Mouse (Mus musculus) WW6 (cell line): ENCODE results near the gene Rps12-ps3.

Experiments used
- DNase-seq: peaks from one replicate; pipeline ENCODE4 v3.0.0-alpha.2; 2013; ENCODE audit warnings: low read depth, low spot score

Gene Rps12-ps3

DNA sequence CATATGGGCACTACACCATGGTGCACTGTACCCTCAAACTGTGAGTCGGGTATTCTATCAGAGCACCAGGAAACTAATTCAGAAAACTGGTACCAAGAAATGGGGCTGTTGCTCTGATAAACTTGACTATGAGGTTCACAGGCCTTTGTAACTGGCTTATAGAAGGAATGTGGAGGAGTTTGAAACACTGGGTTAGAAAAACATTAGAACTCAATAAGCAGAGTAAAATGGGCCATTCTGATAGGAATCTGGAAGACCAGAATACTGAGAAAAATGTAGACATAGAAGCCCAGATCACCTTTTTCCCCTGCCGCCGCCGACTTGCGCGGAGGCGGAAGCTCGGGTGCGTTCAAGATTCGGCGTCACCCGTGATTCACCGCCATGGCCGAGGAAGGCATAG lies at the start of gene Rps12-ps3:
Gene Rps12-ps3, plus strand, starts transcription at position 301 of the 400 bp plus-strand sequence.
- DNase-seq = no peak

DNA sequence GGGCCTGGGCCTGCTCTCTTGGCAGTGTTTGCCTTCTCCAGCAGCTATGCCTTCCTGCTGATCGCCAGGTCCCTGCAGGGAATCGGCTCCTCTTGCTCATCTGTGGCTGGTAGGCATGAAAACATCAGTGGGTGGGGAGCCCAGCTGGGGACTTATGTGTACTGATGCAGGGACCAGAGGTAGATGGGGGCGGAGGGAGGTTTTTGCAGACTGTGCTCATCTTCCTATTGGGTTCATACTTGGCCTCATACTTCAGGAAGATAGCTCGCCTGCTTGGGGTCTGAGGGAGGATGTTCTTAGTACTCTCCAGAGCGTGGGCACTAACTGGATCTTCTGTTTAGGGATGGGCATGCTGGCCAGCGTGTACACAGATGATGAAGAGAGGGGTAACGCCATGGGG lies 48.9 kb upstream of the Rps12-ps3 start:
- no peak for DNase-seq

- DNase-seq = no peak
Observed at GRCm38 (mm10) chr19:59276354-59276753, 45.7 kb upstream of the Rps12-ps3 start.

- no peak for DNase-seq
Observed at GRCm38 (mm10) chr19:59280841-59281240, 41.2 kb upstream of the Rps12-ps3 start.

- no peak for DNase-seq
Observed at GRCm38 (mm10) chr19:59282001-59282400, 40.1 kb upstream of the Rps12-ps3 start.

- no peak for DNase-seq
Observed at GRCm38 (mm10) chr19:59289042-59289441, 33.0 kb upstream of the Rps12-ps3 start.

GRCm38 (mm10) chr19:59289811-59290210 lies 32.3 kb upstream of the Rps12-ps3 start:
- DNase-seq = no peak

GRCm38 (mm10) chr19:59292183-59292839 lies 29.8 kb upstream of the Rps12-ps3 start:
- DNase-seq = no peak

DNA sequence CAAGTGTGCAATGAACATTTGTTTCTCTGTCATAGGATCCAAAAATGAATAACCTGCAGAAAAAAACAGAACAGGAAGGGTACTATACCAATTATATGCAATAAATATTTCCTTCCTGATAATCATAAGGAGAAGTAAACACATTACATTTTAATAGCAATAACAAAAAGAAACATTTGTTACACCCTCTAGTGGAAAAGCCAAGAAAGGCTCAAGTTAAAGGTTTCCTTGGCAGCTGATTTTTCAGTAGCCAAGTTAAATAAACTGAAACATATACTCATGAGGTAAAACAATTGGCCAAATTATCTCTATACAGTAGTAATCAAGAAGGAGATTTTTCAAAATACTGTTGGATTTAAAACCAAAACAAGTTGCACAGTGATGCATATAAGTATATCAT lies 6.8 kb upstream of the Rps12-ps3 start:
- DNase-seq = no peak

DNA sequence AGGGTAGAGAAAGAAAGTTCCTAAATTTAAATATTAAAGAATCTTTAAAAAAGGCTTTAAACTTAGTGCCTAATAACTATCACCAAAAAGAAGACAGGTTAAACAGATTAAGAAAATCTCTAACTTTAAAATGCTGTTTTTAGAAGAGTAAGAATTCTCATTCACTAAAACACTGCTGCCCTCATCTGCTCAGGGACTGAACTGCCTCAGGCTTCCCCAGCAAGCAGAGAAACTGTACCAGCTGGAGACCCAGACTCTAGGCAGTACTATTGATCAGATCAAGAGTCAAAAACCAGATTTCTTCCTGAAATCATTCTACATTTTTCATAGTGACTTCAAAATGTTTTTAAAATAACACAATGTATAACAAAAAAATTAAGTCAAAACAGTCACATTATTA lies 5.5 kb upstream of the Rps12-ps3 start:
- no peak for DNase-seq

- DNase-seq = no peak
Observed at GRCm38 (mm10) chr19:59330816-59331225, 8.7 kb downstream of the Rps12-ps3 start.

GRCm38 (mm10) chr19:59336655-59337054 lies 14.6 kb downstream of the Rps12-ps3 start:
- no peak for DNase-seq

- no peak for DNase-seq
Observed at GRCm38 (mm10) chr19:59337872-59338681, 16.0 kb downstream of the Rps12-ps3 start.

DNA sequence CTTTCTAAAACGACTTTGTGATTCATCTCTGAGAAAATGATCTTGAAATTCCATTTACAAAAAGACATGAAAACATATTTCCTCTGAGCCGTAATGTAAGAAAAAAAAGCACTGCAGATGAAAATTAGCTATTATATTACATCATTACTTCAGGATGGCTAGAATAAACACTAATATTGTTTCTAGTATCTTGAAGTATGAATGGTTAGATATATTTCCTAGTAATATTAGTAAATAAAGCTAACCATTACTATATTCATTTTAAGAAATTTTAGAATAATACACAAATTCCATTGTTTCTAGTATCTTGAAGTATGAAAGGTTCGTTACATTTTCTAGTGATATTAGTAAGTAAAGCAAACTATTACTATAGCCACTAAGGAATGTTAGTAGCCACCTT lies 17.8 kb downstream of the Rps12-ps3 start:
- DNase-seq = no peak

DNA sequence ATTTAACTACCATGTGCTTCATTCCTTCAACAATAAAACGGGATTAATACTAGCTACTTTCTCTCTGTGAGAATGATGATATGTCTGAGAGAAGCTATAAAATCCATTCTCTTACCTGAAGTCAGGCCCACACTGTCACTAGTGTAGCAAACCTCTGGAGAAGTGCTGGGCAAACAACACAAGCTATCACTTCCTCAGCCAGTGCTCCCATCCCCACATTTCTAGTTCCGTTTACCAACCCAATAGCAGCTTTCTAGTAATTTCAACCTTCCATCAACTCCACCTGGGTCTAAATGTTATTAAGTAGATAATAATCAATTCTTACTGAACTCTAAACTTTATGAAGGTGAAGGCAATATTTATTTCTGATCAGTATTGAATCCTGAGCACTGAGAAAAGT lies 20.9 kb downstream of the Rps12-ps3 start:
- DNase-seq = no peak

DNA sequence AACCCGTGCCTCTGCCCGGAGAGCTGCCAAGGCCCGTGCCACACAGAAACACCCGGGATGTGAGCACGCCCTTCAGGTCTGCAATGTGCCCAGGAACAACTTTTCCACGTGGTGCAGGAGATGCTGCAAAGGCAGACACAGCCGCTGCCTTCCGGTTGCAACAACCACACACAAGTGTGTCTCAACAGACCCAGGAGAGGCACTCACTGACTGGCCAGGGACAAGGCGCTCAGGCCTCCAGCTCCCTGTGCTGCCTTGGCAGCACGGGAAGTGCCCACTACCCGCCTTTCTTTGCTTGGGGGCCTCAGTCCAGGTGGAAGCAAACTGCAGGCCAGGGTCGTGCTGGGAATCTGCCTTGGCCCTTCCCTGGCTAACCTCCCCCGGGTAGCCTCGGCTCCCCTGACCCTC lies 22.2 kb downstream of the Rps12-ps3 start:
- no peak for DNase-seq

DNA sequence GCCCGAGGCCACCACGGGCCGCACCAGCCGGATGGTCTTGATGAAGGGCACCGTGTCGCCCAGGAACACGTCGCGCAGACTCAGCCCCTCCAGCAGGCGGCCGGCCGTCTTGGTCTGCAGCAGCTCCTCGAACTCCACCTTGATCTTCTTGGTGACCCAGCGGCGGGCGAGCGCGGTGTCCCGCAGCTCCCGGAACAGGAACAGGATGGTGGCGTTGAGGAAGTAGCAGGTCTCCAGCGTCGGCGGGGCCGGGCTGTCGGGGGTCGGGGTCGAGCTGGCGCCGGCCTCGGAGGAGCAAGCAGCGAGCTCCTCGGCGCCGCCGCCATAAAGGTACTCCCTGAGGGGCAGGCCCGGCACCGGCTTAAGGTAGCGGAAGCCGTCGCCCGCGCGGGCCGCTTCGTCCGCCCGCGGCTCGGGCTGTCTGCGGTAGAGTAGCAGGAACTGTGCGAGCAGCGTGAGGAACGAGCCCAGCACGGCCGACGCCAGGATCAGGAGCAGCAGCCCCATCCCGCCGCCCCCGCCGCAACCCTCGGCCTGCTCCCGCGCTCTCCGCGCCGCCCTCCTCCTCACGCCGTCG lies 23.1 kb downstream of the Rps12-ps3 start:
- peak; percentile 34 for DNase-seq

DNA sequence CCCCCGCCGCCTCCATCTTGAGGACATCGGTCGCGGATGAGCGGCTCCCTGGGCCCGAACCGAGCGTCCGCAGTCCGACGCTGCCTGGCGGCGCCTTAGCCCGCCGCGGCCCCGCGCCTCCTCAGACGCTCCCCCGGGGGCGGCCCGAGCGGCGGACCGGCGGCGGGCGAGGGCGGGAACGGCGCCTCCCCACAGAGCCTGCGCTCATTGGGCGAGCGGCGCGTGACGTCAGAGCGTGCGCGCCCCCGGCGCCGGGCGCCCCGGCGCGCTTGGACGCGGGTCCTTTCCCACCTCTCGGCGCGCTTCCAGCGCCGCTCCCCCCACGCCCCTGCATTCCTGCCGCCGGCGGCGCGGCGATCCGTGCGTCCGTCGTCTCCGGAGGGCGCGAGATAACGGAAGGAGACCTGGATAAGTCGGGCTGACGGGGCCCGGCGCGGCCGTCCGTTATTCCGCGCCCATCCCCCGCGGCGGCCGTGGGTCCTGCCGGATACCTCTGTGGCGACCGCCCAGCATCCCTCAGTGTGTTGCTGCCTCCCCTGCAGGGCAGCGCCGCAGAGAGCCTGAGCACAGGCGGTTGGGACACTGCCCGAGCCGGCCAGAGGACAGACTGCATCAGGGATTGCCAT lies 23.7 kb downstream of the Rps12-ps3 start, which contains the start of gene Pdzd8:
Gene Pdzd8, minus strand, starts transcription at position 123 of the 626 bp plus-strand sequence.
- DNase-seq = peak; percentile 67

- DNase-seq = peak; percentile 20
Observed at GRCm38 (mm10) chr19:59346325-59346724, 24.2 kb downstream of the Rps12-ps3 start.

GRCm38 (mm10) chr19:59349329-59349960 lies 27.4 kb downstream of the Rps12-ps3 start:
- DNase-seq = no peak

GRCm38 (mm10) chr19:59350273-59350903 lies 28.3 kb downstream of the Rps12-ps3 start:
- no peak for DNase-seq
